In the genomic region with DNA sequence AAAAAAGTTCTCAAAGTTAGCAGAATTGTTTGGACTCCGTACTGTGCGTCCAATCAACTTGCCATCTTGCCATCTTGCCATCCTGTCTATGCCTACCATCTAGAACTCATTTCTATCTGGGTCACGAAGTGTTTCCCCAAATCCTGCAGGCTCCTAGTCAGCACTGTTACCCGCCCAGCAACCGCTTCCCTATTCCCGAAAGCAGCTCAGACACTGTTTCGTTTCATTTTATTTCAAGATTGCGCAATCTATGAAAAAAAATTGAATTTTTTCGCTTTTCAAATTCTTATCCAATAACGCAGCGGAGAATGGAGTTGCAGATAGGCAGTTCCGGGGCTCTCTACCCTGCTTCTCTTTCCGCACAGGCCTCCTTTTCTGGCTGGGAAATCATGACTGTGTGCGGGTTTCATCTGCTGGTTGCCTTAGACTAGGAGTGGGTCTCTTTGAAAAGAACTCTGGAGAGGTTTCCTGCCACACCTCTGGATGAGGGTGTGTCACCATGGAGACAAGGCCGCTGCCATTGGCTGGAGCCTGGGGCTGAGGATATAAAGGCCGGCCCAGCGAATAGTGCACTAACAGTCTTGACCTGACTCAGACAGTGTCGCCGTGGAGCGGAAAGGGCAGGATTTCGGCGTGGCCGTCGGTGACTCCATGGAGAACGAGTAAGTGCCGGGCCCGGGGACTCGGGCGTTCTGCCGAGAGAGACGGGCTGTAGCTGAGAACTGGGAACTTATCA, we compare ENCODE assay signal across 7 mouse cellular contexts. TPM values are rescaled to one million over a fixed set of nuclear protein-coding genes. Genes with fewer than 3 reads are reported as not detected.
DNase-seq lines count a peak whose midpoint lies in the region; ATAC-seq and TF ChIP-seq lines count a peak whose summit lies in the region.

A gene (plus strand): TSS at position 586 of the 736 bp plus-strand sequence.

- no peaks in the 10 kb centered on the region; the same call in 1 of the 2 replicates for H3K36me3 ChIP-seq in intestine, postnatal 0 days (ENCODE audit: control insufficient read depth, insufficient read depth)
- H3K36me3 ChIP-seq in midbrain, embryonic 12.5 days: no peaks in the 10 kb centered on the region
- peaks cover 11% of the 10 kb centered on the region for H3K36me3 ChIP-seq in small intestine, adult 2 months (ENCODE audit: control insufficient read depth, insufficient read depth, low read length)

- peak; percentile 99 for TF ChIP-seq POLR2A in small intestine, adult 2 months (IDR thresholded peaks at IDR 0.05; ENCODE audit: low read depth, low read length)

- TF ChIP-seq CTCF in intestine, postnatal 0 days (IDR thresholded peaks at IDR 0.05; ENCODE audit: low read depth): peak; percentile 66
- 0 out of 2 replicates have a peak, but pooled peaks have one; percentile 20 for TF ChIP-seq CTCF in small intestine, adult 2 months (IDR thresholded peaks at IDR 0.05; ENCODE audit: extremely low read depth, insufficient read length, insufficient replicate concordance, low read depth, low read length)

- peak within 1 kb of the TSS; percentile 90 for H3K27ac ChIP-seq in intestine, postnatal 0 days (ENCODE audit: low read depth, low read length)
- peak within 1 kb of the TSS; percentile 84 for H3K27ac ChIP-seq in midbrain, embryonic 12.5 days (replicated peaks)
- peak within 1 kb of the TSS; percentile 84 for H3K27ac ChIP-seq in small intestine, adult 2 months (ENCODE audit: insufficient read depth, low read depth, low read length)

- no peaks in the 10 kb centered on the region for H3K9me3 ChIP-seq in intestine, postnatal 0 days (ENCODE audit: control insufficient read depth)
- no peaks in the 10 kb centered on the region for H3K9me3 ChIP-seq in midbrain, embryonic 12.5 days

- 9% methylated on average over 31 of the region's 31 CpGs for WGBS in intestine, postnatal 0 days
- 19% methylated on average over 31 of the region's 31 CpGs for WGBS in midbrain, embryonic 12.5 days
- WGBS in small intestine, adult 2 months: 2% methylated on average over 31 of the region's 31 CpGs

- peak within 1 kb of the TSS; percentile 58 for H3K4me3 ChIP-seq in intestine, postnatal 0 days (ENCODE audit: low read depth, low read length)
- peak within 1 kb of the TSS; percentile 49 for H3K4me3 ChIP-seq in midbrain, embryonic 12.5 days
- peak within 1 kb of the TSS; percentile 69 for H3K4me3 ChIP-seq in small intestine, adult 2 months (ENCODE audit: low read depth, low read length)

- peak within 1 kb of the TSS; percentile 74 for H3K4me2 ChIP-seq in intestine, postnatal 0 days (replicated peaks; ENCODE audit: low read depth)
- peak within 1 kb of the TSS; percentile 65 for H3K4me2 ChIP-seq in midbrain, embryonic 12.5 days (replicated peaks)

- peak; percentile 98 for DNase-seq in adrenal gland, adult 2 months
- DNase-seq in embryo, embryonic 9.5 days (ENCODE audit: extremely low spot score): peak; percentile 94
- no peak for DNase-seq in gonadal fat pad, adult 2 months (ENCODE audit: low read depth)
- DNase-seq in left cerebral cortex, postnatal 4 days: peak; percentile 93

- H3K9ac ChIP-seq in intestine, postnatal 0 days (ENCODE audit: low read depth, low read length): peak within 1 kb of the TSS; percentile 49
- peak within 1 kb of the TSS; percentile 52 for H3K9ac ChIP-seq in midbrain, embryonic 12.5 days (replicated peaks)

- intact Hi-C loops in left cerebral cortex, postnatal 4 days (cut with DNase I): no loop called here

- no peaks in the 10 kb centered on the region for H3K4me1 ChIP-seq in intestine, postnatal 0 days (replicated peaks; ENCODE audit: control insufficient read depth, insufficient read depth, low read length)
- peaks cover 7% of the 10 kb centered on the region for H3K4me1 ChIP-seq in midbrain, embryonic 12.5 days
- peaks cover 6% of the 10 kb centered on the region; the same call in 1 of the 2 replicates for H3K4me1 ChIP-seq in small intestine, adult 2 months (ENCODE audit: control insufficient read depth, insufficient read depth, insufficient read length, low read length)

- H3K27me3 ChIP-seq in intestine, postnatal 0 days (replicated peaks; ENCODE audit: control insufficient read depth, insufficient read depth, low read length): no peaks in the 10 kb centered on the region
- no peaks in the 10 kb centered on the region for H3K27me3 ChIP-seq in midbrain, embryonic 12.5 days
- no peaks in the 10 kb centered on the region for H3K27me3 ChIP-seq in small intestine, adult 2 months (ENCODE audit: control insufficient read depth, insufficient read depth, low read length)

- peak; percentile 99 for ATAC-seq in intestine, postnatal 0 days
- ATAC-seq in midbrain, embryonic 12.5 days (ENCODE audit: low FRiP score, low read depth): peak; percentile 99

RNA-seq across cellular contexts. Expression of the gene that starts here (rescaled TPM):
- 10 to 100 TPM; 45.4 to 64.1 TPM for total RNA-seq in adrenal gland, adult 2 months (2021)
- polyA plus RNA-seq in adrenal gland, adult 2 months (2012; rRNA removed): 2.9 and 4.5 TPM in 2 replicates
- polyA plus RNA-seq in gonadal fat pad, adult 2 months (2012; rRNA removed): 59.5 and 96.5 TPM in 2 replicates
- not detected in 2 replicates for polyA plus RNA-seq in intestine, postnatal 0 days (2015; fragmentation: Nextera tagmentation; extraction: Ambion mirVana)
- 10 to 100 TPM in 1 of 2 experiments, 1 to 10 TPM in 1; 8.0 to 10.6 TPM for total RNA-seq in left cerebral cortex, postnatal 4 days (2021)
- polyA plus RNA-seq in midbrain, embryonic 12.5 days (2016; fragmentation: Nextera tagmentation; extraction: Ambion mirVana): not detected in 2 replicates
- polyA plus RNA-seq in small intestine, adult 2 months (2012; rRNA removed): not detected in 2 replicates

Comparison
In these comparisons a context has a peak if more than half of its experiments do, and no peak if none do; other contexts are left out.
1. RNA of the gene that starts here (total RNA-seq): 45.4 to 64.1 TPM in adrenal gland, adult 2 months; 8.0 to 10.6 TPM in left cerebral cortex, postnatal 4 days; every median in the first group is over 4 times any median in the second.
2. RNA of the gene that starts here (polyA plus RNA-seq): 59.5 to 96.5 TPM in gonadal fat pad, adult 2 months; 2.9 to 4.5 TPM in adrenal gland, adult 2 months, not detected in intestine, postnatal 0 days, not detected in midbrain, embryonic 12.5 days and not detected in small intestine, adult 2 months; every median in the first group is over 10 times any median in the second.
3. Peak in ATAC-seq, H3K4me3 ChIP-seq, H3K27ac ChIP-seq, H3K9ac ChIP-seq and H3K4me2 ChIP-seq in intestine, postnatal 0 days; RNA of the gene not detected or under 1 TPM.
4. Peak in ATAC-seq, H3K4me3 ChIP-seq, H3K27ac ChIP-seq, H3K9ac ChIP-seq and H3K4me2 ChIP-seq in midbrain, embryonic 12.5 days; RNA of the gene not detected or under 1 TPM.
5. Peak in every context shown above with its lines, with median percentiles within 50 percentile points of each other: H3K27ac ChIP-seq and H3K4me3 ChIP-seq.